Mouse (Mus musculus): Measurements from ENCODE around the gene Cc2d1a. TPM values are rescaled to one million over a fixed set of nuclear protein-coding genes. Genes with fewer than 3 reads are reported as not detected.

The Cc2d1a gene
- polyA plus RNA-seq, 1 experiment from 2014 or later: 22.7 TPM

DNA sequence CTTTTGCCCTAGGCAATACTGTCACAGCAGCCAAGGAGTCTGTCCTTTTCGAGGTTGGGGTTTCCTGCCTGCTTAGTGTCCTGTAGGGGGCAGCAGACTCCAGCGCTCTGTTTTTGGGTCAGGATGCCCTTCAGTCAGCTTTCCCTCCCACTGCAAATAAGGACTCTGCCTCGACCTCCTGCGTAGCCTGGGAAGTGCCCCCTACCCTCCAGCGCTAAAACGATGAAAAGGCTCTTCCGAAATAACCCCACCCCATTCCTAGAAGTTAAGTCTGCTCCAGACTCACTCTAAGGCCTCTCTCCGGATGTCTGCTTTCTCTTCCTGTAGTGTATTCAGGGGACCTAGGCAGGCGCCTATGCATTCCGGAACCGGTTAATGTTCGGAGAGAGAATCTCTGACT is 38.8 kb upstream of the Cc2d1a start:
- Histone ChIP-seq H3K27ac (peak overlapping the region; percentile 46), H3K4me1 (peaks cover 11% of the 10 kb centered on the region), H3K4me2 (peak overlapping the region; percentile 85), H3K9me3 (no peaks in the 10 kb centered on the region), H3K36me3 (no peaks in the 10 kb centered on the region), H3K9ac (peak overlapping the region; percentile 16; the same call in 1 of the 2 replicates), H3K27me3 (replicated peaks) (no peaks in the 10 kb centered on the region), H3K4me3 (replicated peaks) (peak overlapping the region; percentile 41)
- WGBS: under 1% methylated on average over 12 of the region's 12 CpGs
- ATAC-seq (ENCODE audit: insufficient read depth, low FRiP score, low read depth): peak; percentile 23; the same call in 1 of the 2 replicates

GRCm38 (mm10) chr8:84185117-84185516 is 37.4 kb upstream of the Cc2d1a start, which contains the start of gene Nanos3:
Gene Nanos3, minus strand, starts transcription at chr8:84185217.
- no peak within 1 kb of the TSS for H3K27ac ChIP-seq

DNA sequence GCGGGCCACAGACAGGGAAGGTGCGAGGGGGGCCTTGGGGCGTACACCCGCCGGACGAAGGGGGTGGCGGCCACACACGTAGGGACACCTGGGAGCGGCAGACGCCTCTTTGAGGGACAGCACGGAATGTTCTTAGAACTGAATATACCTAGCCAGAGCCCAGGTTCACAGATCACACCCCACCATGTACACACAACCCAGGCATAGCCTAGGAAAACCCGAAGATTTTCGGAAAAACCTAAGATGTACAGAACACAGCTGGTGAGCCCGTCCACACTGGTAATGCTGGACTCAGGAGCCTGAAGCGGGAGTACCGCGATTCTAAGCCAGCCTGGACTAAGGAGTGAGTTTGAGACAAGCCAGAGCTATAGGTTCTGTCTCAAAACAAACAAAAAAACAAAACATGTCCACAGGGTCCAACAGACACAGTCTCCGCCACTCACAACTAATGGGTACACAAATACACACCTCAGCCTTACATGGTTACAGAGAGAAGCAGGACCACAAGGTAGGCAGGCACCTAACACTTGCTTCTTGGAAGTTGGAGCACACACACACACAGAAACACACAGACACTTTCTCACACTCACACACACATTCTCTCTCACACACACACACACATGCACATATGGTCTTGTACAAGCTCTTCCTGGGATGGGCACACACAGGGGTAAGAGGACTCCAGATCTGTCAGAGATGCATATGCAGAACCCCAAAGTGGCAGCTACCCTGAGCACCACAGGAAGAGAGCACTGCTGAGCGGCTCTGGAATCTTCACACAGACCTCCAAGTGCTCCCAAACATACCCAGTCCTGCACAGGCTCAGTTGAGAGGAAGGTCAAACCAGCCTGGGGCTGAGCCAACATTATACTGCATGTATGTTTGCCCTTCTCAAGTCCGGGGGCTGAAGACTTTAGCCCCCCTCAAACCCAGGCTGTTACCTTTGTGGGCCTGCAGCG is 36.6 kb upstream of the Cc2d1a start:
- Histone ChIP-seq H3K9ac (peak overlapping the region; percentile 67), H3K27me3 (replicated peaks) (no peaks in the 10 kb centered on the region), H3K27ac (peak overlapping the region; percentile 76), H3K4me1 (peaks cover 26% of the 10 kb centered on the region), H3K4me2 (peak overlapping the region; percentile 89), H3K4me3 (replicated peaks) (peak overlapping the region; percentile 68), H3K36me3 (no peaks in the 10 kb centered on the region), H3K9me3 (no peaks in the 10 kb centered on the region)
- ATAC-seq (ENCODE audit: insufficient read depth, low FRiP score, low read depth): peak; percentile 1; the same call in 1 of the 2 replicates
- 15% methylated on average over 21 of the region's 21 CpGs for WGBS

More at GRCm38 (mm10) chr8:84185117-84185516, 37.4 kb upstream of the Cc2d1a start, which contains the start of gene Nanos3:
- Histone ChIP-seq H3K36me3 (no peaks in the 10 kb centered on the region), H3K9ac (peak within 1 kb of the TSS; percentile 67), H3K27me3 (replicated peaks) (no peaks in the 10 kb centered on the region), H3K9me3 (no peaks in the 10 kb centered on the region), H3K4me2 (peak within 1 kb of the TSS; percentile 89), H3K4me3 (replicated peaks) (peak within 1 kb of the TSS; percentile 68), H3K4me1 (peaks cover 25% of the 10 kb centered on the region)
- no peak for ATAC-seq (ENCODE audit: insufficient read depth, low FRiP score, low read depth)
- WGBS: 92% methylated on average over 7 of the region's 7 CpGs

- H3K4me1 ChIP-seq: peaks cover 26% of the 10 kb centered on the region
- no peaks in the 10 kb centered on the region for H3K27me3 ChIP-seq (replicated peaks)
- H3K4me3 ChIP-seq (replicated peaks): peak overlapping the region; percentile 68
- peak overlapping the region; percentile 67 for H3K9ac ChIP-seq
- peak overlapping the region; percentile 89 for H3K4me2 ChIP-seq
- no peaks in the 10 kb centered on the region for H3K9me3 ChIP-seq
- WGBS: under 1% methylated on average over 79 of the region's 87 CpGs
- no peaks in the 10 kb centered on the region for H3K36me3 ChIP-seq
- H3K27ac ChIP-seq: peak overlapping the region; percentile 76
- ATAC-seq (ENCODE audit: insufficient read depth, low FRiP score, low read depth): peak; percentile 1; the same call in 1 of the 2 replicates
These were observed 35.7 kb upstream of the Cc2d1a start for GRCm38 (mm10) chr8:84183261-84184084.

DNA sequence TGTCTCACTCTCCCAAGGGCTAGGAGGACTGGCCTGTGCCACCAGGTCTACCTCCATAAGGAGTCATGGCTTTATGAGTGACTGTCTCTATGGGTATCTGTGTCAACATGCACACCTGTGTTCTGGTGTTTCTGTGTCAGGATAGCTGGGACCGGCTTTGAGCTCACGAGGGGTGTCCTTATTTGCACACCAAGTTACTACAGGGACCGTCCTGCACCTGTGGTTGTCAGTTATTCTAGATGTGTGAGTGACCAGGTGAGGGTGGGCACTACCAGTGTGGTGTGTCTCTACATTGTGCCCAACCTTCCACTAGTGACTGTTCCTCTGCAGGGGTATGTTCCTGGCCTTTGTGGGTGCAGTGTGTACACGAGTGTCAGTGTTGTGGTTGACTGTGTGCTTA is 35.1 kb upstream of the Cc2d1a start:
- Histone ChIP-seq H3K4me3 (replicated peaks) (peak overlapping the region; percentile 68), H3K27ac (no peak overlapping the region), H3K9ac (no peak overlapping the region; the same call in 1 of the 2 replicates), H3K4me1 (peaks cover 28% of the 10 kb centered on the region), H3K36me3 (no peaks in the 10 kb centered on the region), H3K4me2 (peak overlapping the region; percentile 89), H3K27me3 (replicated peaks) (no peaks in the 10 kb centered on the region), H3K9me3 (no peaks in the 10 kb centered on the region)
- 28% methylated on average over 4 of the region's 4 CpGs for WGBS
- ATAC-seq (ENCODE audit: insufficient read depth, low FRiP score, low read depth): no peak

DNA sequence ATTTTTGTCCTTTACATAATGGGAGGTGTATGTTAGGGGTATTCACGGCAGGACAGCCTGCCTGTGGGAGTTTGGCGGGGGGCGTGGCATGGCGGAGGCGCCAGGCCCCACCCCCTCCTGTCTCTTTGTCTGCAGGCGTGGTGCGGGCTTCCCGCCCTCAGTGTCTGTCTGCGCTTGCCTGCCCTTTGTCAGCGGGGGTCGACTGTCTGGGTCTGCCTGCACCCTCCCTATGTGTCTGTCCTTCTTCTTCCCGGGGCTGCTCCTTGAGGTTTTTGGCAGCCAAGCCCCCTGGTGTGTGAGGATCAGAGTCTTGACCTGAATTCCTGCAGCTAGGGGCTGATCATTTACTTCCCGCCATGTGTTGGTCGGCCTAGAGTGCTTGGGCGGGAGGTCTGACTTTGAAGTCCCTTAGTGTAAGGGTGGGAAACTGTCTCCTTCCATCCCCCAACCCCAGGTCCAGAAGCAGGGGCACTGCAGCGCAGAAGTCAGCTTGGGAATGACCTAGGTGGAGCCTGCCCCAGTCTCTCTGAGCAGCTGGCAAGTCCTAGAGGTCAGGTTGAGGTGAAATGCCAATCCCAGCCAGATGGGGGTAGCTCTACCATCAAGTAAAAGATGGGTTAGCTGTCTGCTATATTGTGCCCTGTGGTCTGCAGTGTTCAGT is 32.9 kb upstream of the Cc2d1a start:
- peak; percentile 59 for ATAC-seq (ENCODE audit: insufficient read depth, low FRiP score, low read depth)
- Histone ChIP-seq H3K4me3 (replicated peaks) (peak overlapping the region; percentile 14), H3K27ac (peak overlapping the region; percentile 68), H3K4me2 (peak overlapping the region; percentile 50), H3K9me3 (no peaks in the 10 kb centered on the region), H3K36me3 (0 out of 2 replicates have a peak, but pooled peaks cover 5% of the 10 kb centered on the region), H3K9ac (no peak overlapping the region), H3K27me3 (replicated peaks) (no peaks in the 10 kb centered on the region), H3K4me1 (peaks cover 24% of the 10 kb centered on the region)
- WGBS: 5% methylated on average over 16 of the region's 16 CpGs

DNA sequence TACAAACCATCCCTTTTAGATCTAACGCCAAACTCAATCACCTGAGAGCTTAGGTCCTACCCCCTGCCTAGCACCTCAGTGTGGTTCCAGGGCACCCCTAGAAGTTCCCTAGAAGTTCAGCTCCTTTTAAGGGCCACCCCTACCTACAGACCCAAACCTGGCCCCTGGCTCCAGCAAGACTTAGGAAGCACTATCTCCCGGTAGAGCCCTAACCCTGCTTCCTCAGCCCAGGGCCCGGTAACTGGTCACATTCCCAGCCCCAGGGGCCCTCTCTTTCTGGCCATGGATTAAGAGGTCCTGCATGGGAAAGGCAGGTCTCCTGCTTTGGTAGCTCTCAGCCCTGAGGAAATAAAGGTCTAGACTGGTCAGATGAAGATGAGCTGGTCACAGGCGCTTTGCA is 32.2 kb upstream of the Cc2d1a start:
- ATAC-seq (ENCODE audit: insufficient read depth, low FRiP score, low read depth): no peak
- Histone ChIP-seq H3K4me2 (peak overlapping the region; percentile 50), H3K27me3 (replicated peaks) (no peaks in the 10 kb centered on the region), H3K4me3 (replicated peaks) (peak overlapping the region; percentile 14), H3K27ac (no peak overlapping the region), H3K9me3 (no peaks in the 10 kb centered on the region), H3K9ac (0 out of 2 replicates have a peak overlapping the region, but pooled peaks have one; percentile 13), H3K4me1 (peaks cover 24% of the 10 kb centered on the region), H3K36me3 (0 out of 2 replicates have a peak, but pooled peaks cover 5% of the 10 kb centered on the region)
- 28% methylated on average over 4 of the region's 4 CpGs for WGBS

- no peaks in the 10 kb centered on the region for H3K27me3 ChIP-seq (replicated peaks)
- H3K4me2 ChIP-seq: no peak overlapping the region
- no peak overlapping the region for H3K9ac ChIP-seq
- 85% methylated on average over 8 of the region's 8 CpGs for WGBS
- no peak overlapping the region for H3K4me3 ChIP-seq (replicated peaks)
- H3K27ac ChIP-seq: no peak overlapping the region
- no peaks in the 10 kb centered on the region for H3K9me3 ChIP-seq
- peaks cover 21% of the 10 kb centered on the region for H3K4me1 ChIP-seq
- ATAC-seq (ENCODE audit: insufficient read depth, low FRiP score, low read depth): no peak
- H3K36me3 ChIP-seq: peaks cover 5% of the 10 kb centered on the region; the same call in 1 of the 2 replicates
These were observed 30.9 kb upstream of the Cc2d1a start for GRCm38 (mm10) chr8:84178592-84178991.

DNA sequence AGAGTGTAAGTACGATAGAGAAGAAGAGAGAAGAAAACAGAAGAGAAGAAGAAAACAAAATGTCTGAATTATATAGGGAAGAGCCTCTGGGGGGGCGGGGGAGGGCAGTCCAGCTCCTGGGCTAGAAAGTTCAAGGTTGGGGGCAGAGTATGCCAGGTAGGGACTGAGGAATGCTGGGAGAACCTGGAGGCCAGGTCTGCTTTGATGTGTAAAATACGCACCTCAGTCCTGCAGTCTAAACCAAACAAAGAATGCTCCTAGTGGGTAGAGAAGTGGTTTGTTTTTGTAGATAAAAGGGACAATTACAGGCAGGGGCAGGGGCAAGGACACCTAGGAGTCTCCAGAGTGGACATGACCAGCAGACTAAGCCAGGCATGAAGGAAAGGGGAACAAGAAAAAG is 29.7 kb upstream of the Cc2d1a start:
- no peak overlapping the region for H3K27ac ChIP-seq
- no peak overlapping the region for H3K4me3 ChIP-seq (replicated peaks)
- H3K36me3 ChIP-seq: peaks cover 11% of the 10 kb centered on the region; the same call in 1 of the 2 replicates
- peaks cover 21% of the 10 kb centered on the region for H3K4me1 ChIP-seq
- no peak overlapping the region for H3K9ac ChIP-seq
- H3K9me3 ChIP-seq: no peaks in the 10 kb centered on the region
- no peaks in the 10 kb centered on the region for H3K27me3 ChIP-seq (replicated peaks)
- H3K4me2 ChIP-seq: no peak overlapping the region
- 74% methylated on average over 3 of the region's 3 CpGs for WGBS
- no peak for ATAC-seq (ENCODE audit: insufficient read depth, low FRiP score, low read depth)

DNA sequence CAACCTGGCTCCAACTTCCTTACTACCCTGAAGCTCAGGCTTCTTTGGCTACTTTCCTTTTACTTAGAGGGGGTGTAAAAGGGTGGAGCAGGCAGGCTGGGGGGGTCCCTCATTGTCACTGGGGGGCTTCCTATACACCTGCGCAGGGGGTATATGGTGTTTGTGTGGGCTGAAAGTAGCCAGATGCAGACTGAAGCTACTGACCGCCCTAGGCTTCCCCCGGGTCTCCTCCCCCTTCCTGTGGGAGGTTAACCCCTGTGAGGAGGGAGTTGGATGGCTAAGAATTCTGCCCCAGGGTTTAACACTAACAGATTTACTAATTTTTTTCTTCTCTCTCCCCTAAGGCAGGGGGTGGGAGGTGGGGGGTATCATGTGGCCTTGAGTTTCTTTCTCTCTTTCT is 28.8 kb upstream of the Cc2d1a start:
- no peak overlapping the region for H3K4me3 ChIP-seq (replicated peaks)
- 18% methylated on average over 3 of the region's 3 CpGs for WGBS

DNA sequence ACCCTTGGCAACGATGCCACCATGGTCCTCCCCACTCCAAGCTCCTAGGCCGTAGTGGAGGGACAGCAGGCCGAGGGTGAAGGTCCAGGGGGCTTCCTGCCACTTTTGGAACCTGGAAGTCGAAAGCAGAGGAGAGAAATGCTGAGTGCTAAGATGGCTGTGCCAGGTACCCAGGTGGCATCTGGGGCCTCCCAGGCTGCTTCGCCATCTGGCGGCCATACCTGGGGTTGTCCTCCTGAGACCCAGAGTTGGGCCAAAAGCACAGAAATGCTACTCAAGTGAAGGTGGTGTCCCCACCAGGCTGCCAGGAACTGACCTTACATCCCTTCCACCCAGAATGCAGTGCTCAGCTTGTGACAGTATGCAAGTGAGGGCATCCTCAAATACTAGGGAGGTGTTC is 26.1 kb upstream of the Cc2d1a start:
- 84% methylated on average over 6 of the region's 6 CpGs for WGBS
- Histone ChIP-seq H3K27ac (no peak overlapping the region), H3K36me3 (peaks cover 20% of the 10 kb centered on the region; the same call in 1 of the 2 replicates), H3K4me1 (0 out of 2 replicates have a peak, but pooled peaks cover 2% of the 10 kb centered on the region), H3K9ac (no peak overlapping the region), H3K4me3 (replicated peaks) (no peak overlapping the region), H3K27me3 (replicated peaks) (no peaks in the 10 kb centered on the region), H3K4me2 (no peak overlapping the region), H3K9me3 (no peaks in the 10 kb centered on the region)
- no peak for ATAC-seq (ENCODE audit: insufficient read depth, low FRiP score, low read depth)

More for the DNA sequence above, 28.8 kb upstream of the Cc2d1a start:
- Histone ChIP-seq H3K9me3 (no peaks in the 10 kb centered on the region), H3K36me3 (peaks cover 15% of the 10 kb centered on the region; the same call in 1 of the 2 replicates), H3K9ac (no peak overlapping the region), H3K4me2 (no peak overlapping the region), H3K27ac (no peak overlapping the region), H3K27me3 (replicated peaks) (no peaks in the 10 kb centered on the region), H3K4me1 (peaks cover 20% of the 10 kb centered on the region)
- ATAC-seq (ENCODE audit: insufficient read depth, low FRiP score, low read depth): no peak

Measured in stomach, embryonic 15.5 days (tissue).